Mouse (Mus musculus): Measurements from ENCODE around the gene Etv5. TPM values are rescaled to one million over a fixed set of nuclear protein-coding genes. Genes with fewer than 3 reads are reported as not detected.

Etv5 gene
- total RNA-seq (2021) = 10 to 100 TPM in 1 of 2 experiments, 1 to 10 TPM in 1; 7.6 to 10.1 TPM
- long read RNA-seq, experiment 1, partial matches to known transcripts = 3 of 7 reads
- long read RNA-seq, experiment 1, other reads (novel, unspliced or antisense) = 1 of 7 reads
- long read RNA-seq, experiment 2, partial matches to known transcripts = 1 of 4 reads
- long read RNA-seq, experiment 2, other reads (novel, unspliced or antisense) = 1 of 4 reads

DNA sequence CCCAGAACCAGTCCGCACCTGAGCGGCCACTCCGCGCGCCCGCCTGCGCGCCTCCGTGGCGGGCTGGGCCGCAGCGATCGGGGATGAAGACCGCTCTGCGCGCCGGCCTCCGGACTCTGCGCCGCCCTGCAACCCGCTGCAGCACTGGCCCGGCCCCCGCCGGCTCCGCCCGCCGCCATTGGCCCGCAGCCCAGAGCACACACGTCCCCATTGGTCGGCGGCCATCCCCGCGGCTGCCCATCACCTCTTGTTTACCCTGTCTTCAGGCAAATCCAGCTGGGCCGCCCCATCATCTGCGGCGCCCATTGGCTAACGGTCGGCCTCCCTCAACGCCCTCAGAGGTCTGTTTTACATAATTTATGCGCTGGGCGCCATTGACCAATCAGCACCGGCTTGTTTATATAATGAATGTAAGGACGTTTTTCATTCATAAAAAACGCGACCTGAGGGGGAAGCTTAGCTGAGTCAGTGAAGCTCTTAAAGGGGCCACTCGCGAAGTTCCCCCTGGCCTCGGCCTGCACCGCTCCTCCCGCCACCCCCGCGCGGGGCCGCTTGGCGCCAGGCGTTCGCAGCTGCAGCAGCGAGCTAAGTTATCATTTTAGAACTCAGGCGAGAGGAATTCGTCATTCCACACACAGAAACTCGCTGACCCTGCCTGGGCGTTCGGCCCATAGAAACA is at the start of gene Etv5:
Gene Etv5 (minus strand): TSS at position 221 of the 679 bp plus-strand sequence.
- DNase-seq = peak; percentile 98 to 100
- intact Hi-C loops (cut with DNase I) = loop anchor here (2.0 kb wide), 1 partner anchor 109 kb away; no protein-coding TSS in a partner anchor

DNA sequence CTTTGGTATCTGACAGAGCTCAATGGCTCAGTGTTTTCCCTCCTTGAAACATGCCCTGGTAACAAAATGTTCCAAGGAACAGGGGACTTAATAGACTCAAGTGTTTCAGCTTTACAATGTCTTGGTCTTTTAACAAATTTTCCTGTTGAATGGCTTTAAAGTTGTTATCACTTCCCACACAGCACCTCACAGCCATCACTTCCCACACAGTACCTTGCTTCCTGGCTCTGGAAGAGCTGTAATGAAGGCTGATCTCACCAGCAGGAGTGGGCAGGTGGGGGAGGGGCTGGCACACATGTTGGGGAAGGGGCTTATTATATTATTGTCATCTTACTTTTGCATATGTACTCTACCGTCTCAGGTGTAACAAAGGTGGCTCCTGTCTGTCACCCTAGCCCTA is 44.4 kb upstream of the Etv5 start:
- intact Hi-C loops (cut with DNase I) = no loop called here
- no peak for DNase-seq

- intact Hi-C loops (cut with DNase I) = no loop called here
- no peak for DNase-seq
Measured at GRCm38 (mm10) chr16:22479322-22479721, 39.8 kb upstream of the Etv5 start.

DNA sequence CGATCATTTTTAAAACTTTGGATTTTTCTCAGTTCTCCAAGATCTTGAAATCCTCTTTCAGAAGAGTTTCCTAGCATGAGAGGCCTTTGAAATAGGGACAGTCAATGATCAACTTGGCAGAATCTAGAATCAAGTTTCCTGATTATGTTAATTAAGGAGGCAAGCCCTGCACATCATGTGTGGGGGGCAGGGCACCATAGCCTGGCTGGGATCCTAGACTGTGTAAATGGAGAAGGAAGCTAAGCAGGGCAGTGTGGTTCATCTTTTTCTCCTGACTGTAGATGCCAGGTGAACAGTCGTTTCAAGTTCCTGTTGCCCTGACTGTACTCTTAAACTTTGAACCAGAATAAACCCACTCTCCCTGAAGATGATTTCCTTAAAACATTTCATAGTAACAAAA is 32.2 kb upstream of the Etv5 start:
- intact Hi-C loops (cut with DNase I) = no loop called here
- DNase-seq = no peak

GRCm38 (mm10) chr16:22469385-22469784 is 29.9 kb upstream of the Etv5 start:
- no peak for DNase-seq
- intact Hi-C loops (cut with DNase I) = no loop called here

DNA sequence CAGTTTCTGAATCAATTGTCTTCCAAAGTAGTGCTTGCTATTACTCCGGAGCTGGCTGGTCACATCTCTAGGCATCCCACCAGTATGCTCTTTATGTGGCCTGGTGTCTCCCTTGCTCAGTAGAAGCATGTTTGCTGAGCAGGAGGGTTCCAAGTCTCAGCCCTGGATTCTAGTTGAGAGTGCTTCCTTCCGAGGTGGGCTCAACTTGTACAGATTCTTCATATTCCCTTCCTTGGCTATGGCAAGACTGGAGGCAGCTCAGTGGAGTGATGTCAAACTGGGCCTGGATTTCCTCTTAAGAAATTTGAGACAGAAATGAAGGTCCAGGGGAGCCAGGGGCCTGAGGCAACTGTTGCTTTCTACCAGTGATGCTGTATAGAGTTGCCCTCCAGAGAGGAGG is 27.6 kb upstream of the Etv5 start:
- intact Hi-C loops (cut with DNase I) = no loop called here
- no peak for DNase-seq

- intact Hi-C loops (cut with DNase I) = no loop called here
- no peak for DNase-seq
Measured at GRCm38 (mm10) chr16:22466381-22466780, 26.9 kb upstream of the Etv5 start.

GRCm38 (mm10) chr16:22462220-22462619 is 22.7 kb upstream of the Etv5 start:
- DNase-seq = no peak
- intact Hi-C loops (cut with DNase I) = no loop called here

- no peak for DNase-seq
- intact Hi-C loops (cut with DNase I) = no loop called here
Measured at GRCm38 (mm10) chr16:22461728-22462127, 22.2 kb upstream of the Etv5 start.

DNA sequence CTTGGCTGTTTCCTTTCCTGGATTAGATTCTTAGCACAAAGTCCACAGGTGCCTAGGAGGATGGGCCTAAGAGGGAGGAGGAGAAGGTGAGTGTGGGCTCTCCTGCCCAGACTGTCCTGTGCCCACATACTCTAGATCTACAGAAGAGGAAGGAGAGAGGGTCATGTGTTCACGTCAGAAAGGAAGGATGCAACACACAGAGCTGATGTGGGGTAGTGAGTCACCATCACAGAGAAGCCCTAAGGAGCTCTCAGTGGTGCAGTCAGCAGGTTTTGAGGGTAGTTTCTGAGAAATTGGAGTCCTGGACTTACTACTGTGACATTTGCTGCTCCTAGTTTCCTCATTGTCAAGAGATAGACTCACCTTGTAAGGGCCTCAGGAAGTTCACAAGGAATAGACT is 21.4 kb upstream of the Etv5 start:
- intact Hi-C loops (cut with DNase I) = no loop called here
- no peak for DNase-seq

GRCm38 (mm10) chr16:22452082-22452481 is 12.6 kb upstream of the Etv5 start:
- intact Hi-C loops (cut with DNase I) = no loop called here
- DNase-seq = no peak

DNA sequence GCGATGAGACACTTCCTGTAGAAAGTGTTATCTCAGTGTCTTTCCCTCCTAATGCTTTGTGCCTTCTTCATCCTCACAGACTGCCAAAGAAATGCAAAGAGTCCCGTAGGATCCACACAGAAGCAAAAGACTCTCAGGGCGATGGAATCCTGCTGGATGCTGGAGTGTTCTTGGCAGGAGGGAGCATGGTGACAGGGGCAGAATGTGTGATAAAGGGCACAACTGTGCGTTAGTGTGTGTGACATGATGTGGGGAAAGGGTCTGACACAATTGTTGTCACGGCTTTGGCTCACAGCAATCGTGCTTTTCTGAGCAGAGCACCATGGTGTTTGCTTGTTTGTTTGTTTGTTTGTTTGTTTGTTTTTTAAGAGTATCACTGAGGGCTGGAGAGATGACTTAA is 8.6 kb upstream of the Etv5 start:
- intact Hi-C loops (cut with DNase I) = no loop called here
- DNase-seq = no peak

- no peak for DNase-seq
- intact Hi-C loops (cut with DNase I) = no loop called here
Measured at GRCm38 (mm10) chr16:22444786-22445185, 5.3 kb upstream of the Etv5 start.

DNA sequence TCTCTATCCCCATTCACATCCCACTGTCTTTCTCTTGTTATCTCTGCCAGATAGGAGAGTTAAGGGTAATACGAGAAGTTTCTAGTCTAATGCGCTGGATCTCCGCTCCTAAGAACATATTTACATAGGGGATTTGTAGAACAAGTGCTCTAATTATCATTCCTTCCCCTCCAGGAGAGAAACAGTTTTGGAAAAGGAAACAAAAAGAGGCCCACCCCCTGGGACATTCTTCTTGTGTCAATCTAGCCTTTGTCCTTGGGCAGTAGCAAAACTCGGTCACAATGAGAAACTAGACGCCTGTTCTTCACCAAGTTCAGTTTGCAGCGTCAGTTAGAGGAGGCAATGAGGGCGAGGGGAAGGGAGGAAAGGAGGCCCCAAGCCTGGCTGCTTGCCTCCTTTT is 2.7 kb upstream of the Etv5 start:
- no peak for DNase-seq
- intact Hi-C loops (cut with DNase I) = loop anchor here (2.0 kb wide), 1 partner anchor 57 kb away; no protein-coding TSS in a partner anchor

GRCm38 (mm10) chr16:22441317-22441716 is 1.8 kb upstream of the Etv5 start:
- no peak for DNase-seq
- intact Hi-C loops (cut with DNase I) = loop anchor here (2.0 kb wide), 1 partner anchor 107 kb away; no protein-coding TSS in a partner anchor

DNA sequence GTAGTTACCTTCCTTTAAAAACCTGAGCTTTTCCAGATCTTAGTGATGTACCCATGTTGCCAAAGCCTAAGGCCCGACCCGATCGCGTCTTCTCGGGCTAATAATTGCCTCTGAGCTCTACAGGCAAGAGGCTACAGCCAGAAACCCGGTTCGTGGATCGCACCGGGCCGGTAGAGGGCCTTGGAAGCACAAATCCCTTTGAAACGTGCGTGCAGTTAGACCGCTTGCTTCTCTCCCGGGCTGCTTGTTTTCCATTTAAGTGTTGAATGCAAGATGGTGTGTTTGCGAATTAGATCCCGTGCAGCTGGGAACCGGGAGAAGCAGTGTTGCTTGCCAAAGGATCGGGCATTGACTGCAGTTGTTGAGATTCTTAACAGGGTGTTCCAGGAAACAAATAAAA is 750 bp upstream of the Etv5 start:
- DNase-seq = peak; percentile 46 to 60
- intact Hi-C loops (cut with DNase I) = loop anchor here (2.0 kb wide), 1 partner anchor 109 kb away; no protein-coding TSS in a partner anchor

DNA sequence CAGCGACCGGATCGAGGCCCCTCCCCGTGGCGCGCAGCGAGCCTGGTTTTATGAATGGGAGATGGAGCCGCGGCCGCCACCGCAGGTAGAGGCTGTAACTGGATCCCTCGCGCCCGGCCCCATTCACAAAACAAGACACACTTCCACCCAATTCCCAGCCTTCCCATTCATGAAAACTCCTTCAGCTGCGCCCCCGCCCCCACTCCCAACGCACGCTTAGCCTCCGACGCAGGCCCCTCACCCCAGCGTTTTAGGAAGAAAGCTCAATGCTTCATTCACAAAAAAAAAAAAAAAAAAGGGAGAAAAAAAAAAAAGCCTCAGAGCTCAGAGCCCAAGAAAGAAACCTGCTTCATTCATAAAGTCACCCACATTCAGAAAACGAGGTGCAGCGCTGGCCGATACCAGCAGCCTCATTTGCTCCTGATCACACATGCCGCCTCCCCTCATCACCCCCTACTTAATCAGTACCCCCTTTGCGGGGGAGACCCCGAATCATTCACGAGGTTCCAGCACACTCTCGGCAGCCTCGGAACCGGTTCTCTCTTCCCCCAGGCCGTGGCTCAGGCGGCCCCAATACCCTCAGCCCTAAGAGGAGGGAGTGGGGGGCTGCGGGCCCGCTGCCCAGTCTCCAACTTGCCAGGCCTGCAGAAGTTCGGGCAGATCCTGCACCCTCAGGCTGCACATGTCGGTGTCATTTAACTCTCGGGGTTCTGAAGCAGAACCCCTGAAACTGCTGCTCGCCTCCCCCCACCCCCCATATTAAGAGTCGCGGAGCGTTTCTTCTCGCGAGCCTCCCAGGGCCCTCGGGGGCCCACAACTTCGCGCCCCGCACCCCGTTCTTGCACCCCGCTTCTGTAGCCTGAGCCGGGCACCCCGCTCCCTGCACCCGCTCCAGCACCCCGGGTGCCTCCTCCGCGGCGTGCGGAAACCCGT is 812 bp downstream of the Etv5 start:
- intact Hi-C loops (cut with DNase I) = no loop called here
- peak; percentile 56 to 75 for DNase-seq

DNA sequence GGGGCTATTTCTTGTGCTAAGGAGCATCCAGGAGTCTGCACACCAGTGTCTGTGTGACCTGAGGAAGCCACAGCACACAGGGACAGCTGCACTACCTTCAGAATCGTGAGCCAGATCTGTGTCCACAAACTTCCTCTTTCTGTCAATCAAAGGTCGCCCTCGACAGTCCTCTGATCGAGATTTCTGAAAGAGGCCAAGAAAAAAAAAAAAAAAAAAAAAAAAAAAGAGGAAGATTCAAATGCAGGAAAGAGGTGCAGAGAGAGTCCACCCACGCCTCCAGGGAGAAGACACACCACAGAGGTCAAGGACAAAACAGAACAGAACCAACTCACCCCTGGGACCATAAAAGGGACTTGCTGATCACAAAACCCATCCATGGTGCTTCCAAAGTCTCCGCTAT is 3.4 kb downstream of the Etv5 start:
- intact Hi-C loops (cut with DNase I) = no loop called here
- no peak for DNase-seq

DNA sequence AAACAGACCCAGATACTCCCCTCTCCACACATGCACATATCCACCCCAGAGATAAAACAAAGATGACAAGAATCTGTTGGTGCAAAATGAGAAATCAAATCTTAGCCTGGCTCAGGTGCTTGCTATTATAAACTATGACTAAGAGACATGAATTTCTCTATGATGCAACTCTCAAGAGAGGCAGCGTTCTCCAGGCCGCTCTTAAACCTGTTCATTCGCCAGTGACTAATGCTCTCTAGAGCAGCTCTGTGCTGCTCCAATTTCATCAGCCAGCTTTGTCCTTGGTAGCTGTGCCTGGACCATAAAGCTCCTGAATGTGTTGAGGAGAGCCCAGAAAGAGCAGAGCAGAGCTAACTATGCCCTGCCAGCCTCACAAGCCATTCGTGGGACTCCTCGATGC is 5.0 kb downstream of the Etv5 start:
- DNase-seq = no peak
- intact Hi-C loops (cut with DNase I) = no loop called here

DNA sequence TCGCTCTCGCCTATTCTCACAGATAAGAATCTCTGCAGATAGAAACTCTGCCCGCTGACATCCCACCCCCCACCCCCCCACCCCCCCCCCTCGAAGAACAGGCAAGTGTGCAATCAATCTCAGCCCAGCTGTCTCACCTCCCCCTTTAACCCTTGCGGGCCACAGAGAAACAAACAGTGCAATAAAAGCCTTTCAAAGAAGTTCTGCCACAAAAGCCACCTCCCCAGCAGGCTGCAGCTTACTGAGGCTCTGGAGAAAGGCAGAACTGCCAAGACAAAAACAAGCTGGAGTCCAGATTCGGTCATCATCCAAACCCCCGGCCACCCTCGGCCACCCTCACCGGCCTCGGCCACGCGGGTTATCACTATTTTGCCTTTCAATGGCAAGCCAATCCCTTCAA is 5.6 kb downstream of the Etv5 start:
- DNase-seq = no peak
- intact Hi-C loops (cut with DNase I) = no loop called here

DNA sequence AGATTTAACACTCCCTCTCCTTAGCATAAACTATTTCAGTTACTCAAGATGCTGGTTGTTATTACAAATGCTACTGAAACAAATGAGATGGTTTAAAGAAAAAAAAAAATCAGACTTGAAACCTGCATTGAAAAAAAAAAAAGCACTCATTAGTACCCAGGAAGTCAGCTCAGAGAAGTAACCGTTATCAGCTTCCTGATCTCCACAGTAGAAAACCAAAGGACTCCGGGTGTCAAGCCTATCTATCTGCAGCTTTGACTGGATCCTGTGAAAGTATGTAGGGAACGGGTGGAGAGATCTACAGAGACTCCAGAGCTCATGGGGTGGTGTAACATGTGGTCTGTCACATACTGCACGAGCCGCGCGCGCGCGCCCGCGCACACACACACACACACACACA is 7.7 kb downstream of the Etv5 start:
- no peak for DNase-seq
- intact Hi-C loops (cut with DNase I) = no loop called here
